Mouse (Mus musculus) bone marrow, adult 2 months (tissue): ENCODE data around the gene Atrx.

ENCODE experiments used
- CTCF ChIP-seq: fragments of 200-500 bp; IDR thresholded peaks from 2 replicates; pipeline ENCODE4 v1.5.1; 2011; ENCODE audit warnings: low read length, control low read depth; ENCODE audit not compliant: control insufficient read depth, insufficient read depth
- POLR2A ChIP-seq: fragments of 200-500 bp; IDR thresholded peaks from 2 replicates; pipeline ENCODE4 v1.6.1; 2011; ENCODE audit warnings: low read depth, mild to moderate bottlenecking, control low read depth, low read length, borderline replicate concordance; ENCODE audit not compliant: control insufficient read depth

- TF ChIP-seq POLR2A (no peak), CTCF (no peak)
Observed at GRCm38 (mm10) chrX:105763612-105764011, 165.6 kb downstream of the Atrx start.
